Mouse (Mus musculus) gastrocnemius, adult 2 months (tissue): ENCODE measurements around the gene Gm5475. TPM values are rescaled to one million over a fixed set of nuclear protein-coding genes. Genes with fewer than 3 reads are reported as not detected.

Source experiments
- DNase-seq: peaks from one replicate; pipeline ENCODE4 v3.0.0; 2022
- H3K27ac ChIP-seq: fragments of 200-600 bp; 2 replicates; pipeline ENCODE4 v1.8.1; 2022; ENCODE audit warnings: mild to moderate bottlenecking
- H3K4me3 ChIP-seq: fragments of 200-600 bp; 2 replicates; pipeline ENCODE4 v1.8.1; 2022; ENCODE audit warnings: mild to moderate bottlenecking, moderate library complexity
- CTCF ChIP-seq: fragments of 200-600 bp; IDR thresholded peaks from 2 replicates; pipeline ENCODE4 v1.8.1; 2022; ENCODE audit warnings: antibody characterized with exemption, mild to moderate bottlenecking, moderate library complexity
- intact Hi-C: fragments of 180-260 bp; cut with DNase I; formaldehyde crosslinking; loops from one replicate; pipeline ENCODE4 v1.15.1; 2025
- total RNA-seq, 2 experiments: library from RNA; stranded (reverse); gene quantifications; 2 replicates each; pipeline ENCODE4 v1.2.3; 2021

Gene Gm5475
- total RNA-seq, 2 experiments from 2014 or later = not detected

GRCm38 (mm10) chr15:100436112-100436511, 14.2 kb downstream of the Gm5475 start:
- H3K4me3 ChIP-seq = no peak overlapping the region
- no peak for DNase-seq
- TF ChIP-seq CTCF = no peak
- H3K27ac ChIP-seq = no peak overlapping the region
- intact Hi-C loops = no loop called here

GRCm38 (mm10) chr15:100436518-100436917, 14.6 kb downstream of the Gm5475 start:
- no peak for TF ChIP-seq CTCF
- H3K27ac ChIP-seq = no peak overlapping the region
- intact Hi-C loops = no loop called here

DNA sequence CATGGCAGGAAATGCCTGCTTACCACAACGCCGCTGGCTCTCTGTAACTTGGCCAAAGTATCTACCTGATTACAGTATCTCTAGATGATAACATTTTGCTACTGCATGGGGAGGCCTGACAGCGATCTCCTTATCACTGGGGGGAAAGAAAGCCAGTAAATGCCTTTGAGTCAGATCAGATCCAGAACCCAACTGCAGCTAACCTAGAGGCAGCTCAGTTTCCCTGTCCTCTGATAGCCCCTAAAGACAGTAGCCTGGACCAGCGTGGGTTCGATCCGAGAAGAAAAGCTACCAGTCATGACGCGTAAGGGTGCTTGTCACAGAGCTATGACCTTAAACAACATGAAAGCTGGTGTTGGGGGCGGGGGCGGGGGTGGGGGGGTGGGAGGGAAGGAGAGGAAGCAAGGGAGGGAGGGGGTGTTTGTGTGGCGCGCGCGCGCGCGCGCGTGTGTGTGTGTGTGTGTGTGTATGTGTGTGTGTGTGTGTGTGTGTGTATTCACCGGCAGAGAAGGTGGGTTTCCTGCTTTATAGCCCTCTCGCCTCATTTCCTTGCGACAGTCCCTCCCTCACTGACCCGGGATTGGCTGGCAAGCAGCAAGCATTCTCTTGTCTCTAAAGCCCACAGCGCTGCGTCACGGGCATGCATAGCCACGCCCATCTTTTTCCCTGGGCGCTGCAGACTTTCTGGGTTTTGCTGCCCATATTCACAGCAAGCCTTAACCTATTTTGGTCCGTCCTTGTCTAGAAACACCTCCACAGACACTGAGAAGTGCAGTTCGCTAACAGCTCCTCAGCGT, 21.4 kb downstream of the Gm5475 start:
- Histone ChIP-seq H3K27ac (peak overlapping the region; percentile 88), H3K4me3 (peak overlapping the region; percentile 70)
- no peak for TF ChIP-seq CTCF
- intact Hi-C loops = no loop called here
- DNase-seq = peak; percentile 89

More at GRCm38 (mm10) chr15:100436518-100436917, 14.6 kb downstream of the Gm5475 start:
- no peak for DNase-seq
- H3K4me3 ChIP-seq = no peak overlapping the region

- Histone ChIP-seq H3K4me3 (no peak overlapping the region), H3K27ac (no peak overlapping the region)
- no peak for TF ChIP-seq CTCF
- DNase-seq = no peak
- intact Hi-C loops = loop anchor here (1.0 kb wide), 1 partner anchor 40 kb away; no protein-coding TSS in a partner anchor
Measured at GRCm38 (mm10) chr15:100446887-100447286, 24.9 kb downstream of the Gm5475 start.

- TF ChIP-seq CTCF = no peak
- intact Hi-C loops = no loop called here
- Histone ChIP-seq H3K27ac (no peak overlapping the region), H3K4me3 (no peak overlapping the region)
- DNase-seq = no peak
Measured at GRCm38 (mm10) chr15:100448572-100448971, 26.6 kb downstream of the Gm5475 start.

DNA sequence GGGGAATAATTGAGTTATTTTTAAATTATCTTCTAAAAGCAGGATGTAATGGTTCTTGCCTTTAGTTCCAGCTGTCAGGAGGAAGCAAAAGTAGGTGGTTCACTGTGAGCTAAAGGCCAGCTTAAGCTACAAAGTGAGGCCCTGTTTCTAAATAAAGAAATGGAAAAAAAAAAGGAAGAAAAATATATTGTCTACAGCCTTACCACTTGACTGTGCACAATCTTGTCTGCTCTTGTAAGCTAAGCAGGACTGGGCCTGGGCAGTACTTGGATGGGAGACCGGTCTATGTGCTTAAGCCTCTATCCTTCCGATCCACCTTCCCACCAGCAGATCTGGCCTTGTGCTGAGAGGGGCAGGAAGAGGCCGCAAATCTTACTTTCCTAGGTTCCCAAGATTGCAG, 27.5 kb downstream of the Gm5475 start:
- TF ChIP-seq CTCF = no peak
- Histone ChIP-seq H3K4me3 (no peak overlapping the region), H3K27ac (no peak overlapping the region)
- no peak for DNase-seq
- intact Hi-C loops = no loop called here

DNA sequence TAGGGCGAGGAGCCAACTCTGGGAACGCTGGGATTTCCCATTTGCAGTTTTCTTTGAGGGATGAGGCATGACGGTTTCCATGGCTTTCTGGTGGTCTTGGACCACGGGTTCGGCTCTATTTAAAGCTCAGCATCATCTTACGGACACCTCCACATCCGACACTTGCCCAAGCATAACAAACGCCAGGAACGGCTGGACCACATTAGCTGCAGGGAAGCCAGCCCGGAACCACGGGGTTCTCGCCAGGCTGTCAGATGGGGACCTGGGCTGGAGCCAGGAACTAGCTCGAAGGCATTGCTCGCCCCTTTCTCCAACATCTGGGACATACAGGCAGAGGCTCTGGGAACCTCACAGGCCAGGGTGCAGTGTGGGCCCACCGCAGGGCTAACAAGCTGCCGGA, 29.3 kb downstream of the Gm5475 start:
- Histone ChIP-seq H3K27ac (peak overlapping the region; percentile 81), H3K4me3 (peak overlapping the region; percentile 3; the same call in 1 of the 2 replicates)
- intact Hi-C loops = loop anchor here (10.0 kb wide), 1 partner anchor 126 kb away; no protein-coding TSS in a partner anchor
- peak; percentile 87 for DNase-seq
- TF ChIP-seq CTCF = no peak

DNA sequence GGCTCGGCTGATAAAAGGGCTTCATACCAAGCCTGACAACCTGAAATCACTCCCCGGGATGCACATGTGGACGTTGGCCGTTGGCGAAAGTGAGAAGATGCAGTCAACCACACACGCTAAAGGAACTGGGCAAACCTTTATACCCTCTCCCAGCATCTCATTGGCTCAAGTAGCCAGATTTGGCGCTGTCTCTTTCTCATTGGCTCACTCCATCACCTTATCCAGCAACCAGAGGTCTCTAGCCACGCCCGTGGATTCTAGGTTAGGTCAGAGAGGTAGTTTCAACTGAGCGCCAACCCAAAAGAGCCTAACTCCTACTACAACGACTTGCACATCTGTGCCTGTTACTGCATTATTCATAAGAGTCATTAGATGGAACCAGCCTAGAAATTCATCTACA, 30.5 kb downstream of the Gm5475 start:
- intact Hi-C loops = loop anchor here (10.0 kb wide), 1 partner anchor 128 kb away; no protein-coding TSS in a partner anchor
- no peak overlapping the region for H3K4me3 ChIP-seq
- TF ChIP-seq CTCF = no peak
- DNase-seq = no peak
- H3K27ac ChIP-seq = no peak overlapping the region

DNA sequence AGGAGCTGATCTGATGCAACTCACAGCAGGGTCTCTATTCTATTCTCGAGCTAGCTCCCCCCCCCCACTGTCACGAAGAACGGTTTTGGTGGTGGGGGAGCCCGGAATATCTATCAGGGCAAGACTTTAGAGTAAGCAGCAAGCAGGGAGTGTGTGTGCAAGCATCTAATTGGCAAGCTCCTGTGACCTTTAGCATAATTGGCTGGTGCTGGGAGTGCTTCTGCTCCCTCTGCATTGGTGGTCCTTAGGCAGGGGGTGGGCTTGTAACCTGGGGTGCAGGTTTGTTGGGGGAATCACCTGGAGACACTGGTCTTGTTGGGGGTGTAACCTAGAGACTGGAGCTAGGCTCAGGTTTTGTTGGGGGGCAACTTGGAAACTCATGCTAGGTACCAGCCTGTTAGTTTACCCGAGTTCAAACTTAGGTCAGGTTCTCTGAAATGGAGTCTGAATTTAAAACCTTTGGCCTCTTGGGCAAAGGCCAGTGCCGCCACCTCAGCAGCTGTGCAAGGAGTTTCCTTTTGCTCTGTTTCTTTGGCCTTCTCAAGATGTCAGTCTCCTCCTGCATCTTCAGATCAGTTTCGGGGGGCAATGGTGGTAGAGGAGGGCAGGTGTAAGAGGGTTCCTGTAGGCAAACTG, 34.5 kb downstream of the Gm5475 start:
- intact Hi-C loops = loop anchor here (5.0 to 10.0 kb wide), 2 partner anchors 34 to 132 kb away; partner anchors contain the start of gene Gm5475
- Histone ChIP-seq H3K27ac (peak overlapping the region; percentile 38; the same call in 1 of the 2 replicates), H3K4me3 (no peak overlapping the region)
- peak; percentile 62 for DNase-seq
- no peak for TF ChIP-seq CTCF

GRCm38 (mm10) chr15:100457340-100457739, 35.4 kb downstream of the Gm5475 start:
- peak overlapping the region; percentile 46 for H3K4me3 ChIP-seq
- peak; percentile 98 for TF ChIP-seq CTCF
- H3K27ac ChIP-seq = peak overlapping the region; percentile 38; the same call in 1 of the 2 replicates
- intact Hi-C loops = loop anchor here (5.0 to 10.0 kb wide), 2 partner anchors 35 to 133 kb away; partner anchors contain the start of gene Gm5475
- peak; percentile 78 for DNase-seq

- Histone ChIP-seq H3K4me3 (no peak overlapping the region), H3K27ac (no peak overlapping the region)
- peak; percentile 71 for DNase-seq
- intact Hi-C loops = loop anchor here (5.0 to 10.0 kb wide), 2 partner anchors 36 to 133 kb away; partner anchors contain the start of gene Gm5475
- peak; percentile 68 for TF ChIP-seq CTCF
Measured at GRCm38 (mm10) chr15:100458055-100458454, 36.1 kb downstream of the Gm5475 start.

GRCm38 (mm10) chr15:100460942-100461341, 39.0 kb downstream of the Gm5475 start:
- H3K4me3 ChIP-seq = peak overlapping the region; percentile 45
- DNase-seq = peak; percentile 57
- H3K27ac ChIP-seq = peak overlapping the region; percentile 43; the same call in 1 of the 2 replicates
- TF ChIP-seq CTCF = no peak
- intact Hi-C loops = loop anchor here (10.0 kb wide), 3 partner anchors 154 to 436 kb away; partner anchors contain the start of gene Dazap2

- no peak for TF ChIP-seq CTCF
- intact Hi-C loops = loop anchor here (10.0 kb wide), 3 partner anchors 153 to 437 kb away; partner anchors contain the start of gene Dazap2
- Histone ChIP-seq H3K27ac (no peak overlapping the region), H3K4me3 (no peak overlapping the region)
- DNase-seq = peak; percentile 4
Measured at GRCm38 (mm10) chr15:100461646-100462045, 39.7 kb downstream of the Gm5475 start.
